Mouse (Mus musculus): Measurements from ENCODE around the gene Tmem221.

Gene Tmem221

DNA sequence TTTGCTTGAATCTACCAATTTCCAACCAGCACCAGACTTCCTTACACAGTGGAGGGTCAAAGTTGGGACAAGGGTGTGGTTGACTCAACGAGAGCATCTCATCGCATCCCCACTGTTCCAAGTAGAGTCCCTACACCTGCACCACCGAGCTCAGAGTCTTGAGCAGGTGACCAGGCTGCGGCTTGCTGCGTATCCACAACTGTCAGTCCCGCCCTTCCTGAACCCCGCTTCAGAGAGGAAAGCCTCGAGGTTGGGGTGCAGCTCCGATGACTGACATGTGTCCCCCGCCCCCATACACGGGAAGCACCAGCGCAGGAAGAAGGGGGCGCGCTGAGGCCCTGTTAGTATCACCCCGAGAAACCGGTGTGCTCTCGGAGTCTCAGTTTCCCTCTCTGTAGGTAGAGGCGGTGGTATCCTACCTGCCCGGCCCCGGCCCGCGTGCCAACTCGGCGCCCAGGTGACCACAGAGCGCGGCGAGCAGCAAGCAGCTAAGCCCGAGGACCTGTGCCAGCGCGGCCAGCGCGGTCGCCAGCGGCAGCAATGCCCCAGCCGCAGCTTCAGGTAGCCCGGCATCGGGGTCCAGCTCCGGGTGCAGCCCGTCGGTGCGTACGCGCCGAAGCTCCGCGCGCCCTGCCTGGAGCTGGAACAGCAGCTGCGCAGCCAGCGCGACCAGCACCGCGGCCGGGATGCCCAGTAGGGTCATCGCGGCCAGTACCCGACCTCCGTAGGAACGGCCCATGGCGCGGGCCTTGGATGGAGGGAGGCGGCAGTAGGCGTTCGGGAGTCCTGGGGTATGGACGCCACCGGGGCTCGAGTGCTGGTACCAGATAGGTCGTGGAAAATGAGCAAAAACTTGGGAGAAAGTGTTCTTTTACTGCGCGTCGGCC, at the start of gene Tmem221:
Tmem221 (minus strand) TSS at position 801 of the 887 bp plus-strand sequence.
- DNase-seq, result no peak

DNA sequence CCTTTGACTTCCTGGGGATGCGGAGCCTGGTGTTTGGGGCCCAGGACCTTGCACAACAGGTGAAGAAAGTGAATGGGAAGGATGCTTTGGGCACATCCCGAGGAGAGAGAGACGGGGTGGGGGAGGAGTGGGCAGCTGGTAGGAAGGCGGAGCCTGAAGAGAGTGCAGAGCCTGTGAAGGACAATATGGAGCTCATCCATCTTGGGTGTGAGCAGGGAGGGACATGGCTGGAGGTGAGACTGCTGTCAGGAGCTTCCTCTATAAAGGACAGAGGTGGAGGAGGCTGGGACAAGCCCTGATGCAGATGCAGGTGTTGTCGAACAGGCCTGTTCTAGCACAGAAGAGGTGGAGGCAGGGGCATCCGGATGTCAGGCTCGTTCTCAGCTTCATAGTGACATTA, 45.4 kb upstream of the Tmem221 start:
- DNase-seq, result no peak

DNA sequence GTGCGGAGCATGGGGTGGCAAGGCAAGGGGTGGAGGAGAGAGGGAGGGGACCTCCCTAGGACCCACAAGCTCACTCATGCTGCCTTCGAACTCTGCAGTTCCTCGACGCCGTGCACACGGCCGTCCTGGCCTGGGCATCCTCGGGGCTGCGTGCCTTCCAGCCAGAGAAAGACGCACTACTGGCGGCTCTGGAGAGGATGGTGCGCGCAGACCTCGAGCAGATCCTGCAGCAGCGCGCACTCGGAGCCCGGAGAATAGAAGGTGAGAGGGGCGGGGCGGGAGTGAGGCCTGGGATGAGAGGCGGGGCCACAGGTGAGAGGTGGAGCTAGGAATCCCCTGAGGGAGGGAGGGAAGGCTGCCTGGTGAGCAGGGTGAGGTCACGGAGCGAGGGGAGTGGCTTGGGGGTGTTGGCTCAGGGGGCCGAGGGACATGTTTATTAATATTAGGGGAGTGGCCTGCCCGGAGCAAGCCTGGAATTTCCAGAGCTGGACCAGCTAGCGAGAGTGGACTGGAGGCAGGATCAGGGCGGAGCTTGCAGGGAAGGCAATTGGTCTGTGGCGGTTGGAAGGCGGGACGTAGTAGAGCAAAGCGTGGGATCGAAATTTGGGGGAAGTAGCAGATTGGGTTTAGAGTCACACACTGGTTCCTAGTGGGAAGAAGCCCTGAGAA, 44.1 kb upstream of the Tmem221 start:
- DNase-seq, result no peak

DNA sequence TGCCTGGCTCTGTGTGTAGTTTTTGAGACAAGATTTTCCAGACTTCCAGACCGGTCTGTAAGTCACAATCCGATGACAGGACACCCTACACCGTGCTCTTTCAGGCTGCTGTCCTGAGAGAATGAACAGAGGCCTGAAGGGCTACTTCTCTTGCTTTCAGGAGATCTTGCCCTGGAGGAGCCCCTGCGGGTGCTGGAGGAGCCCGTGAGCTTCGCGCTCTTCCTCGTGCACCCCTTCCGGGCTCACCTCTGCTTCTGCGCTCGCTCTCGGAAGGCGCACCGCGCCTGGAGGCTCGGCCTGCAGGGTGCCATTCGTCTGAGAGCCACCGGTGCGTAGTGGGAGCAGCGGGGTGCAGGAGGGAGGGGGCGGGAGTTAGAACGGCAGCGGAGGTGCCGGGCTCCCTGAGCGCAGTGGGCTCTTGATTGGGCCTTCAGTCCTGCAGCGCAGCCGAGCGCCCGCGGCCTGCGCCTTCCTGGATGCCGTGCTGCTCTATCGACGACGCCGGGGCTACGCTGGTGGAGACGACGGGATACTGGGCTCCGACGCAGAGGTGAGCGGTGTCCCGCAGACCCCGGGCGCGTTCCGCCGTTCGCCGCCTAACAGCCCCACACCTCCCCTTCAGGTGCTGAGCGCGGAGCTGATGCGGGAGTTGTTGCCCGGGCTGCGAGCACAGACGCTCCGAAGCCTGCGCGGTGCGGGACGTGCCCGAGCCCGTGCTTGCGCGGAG, 43.4 kb upstream of the Tmem221 start:
- no peak for DNase-seq

DNA sequence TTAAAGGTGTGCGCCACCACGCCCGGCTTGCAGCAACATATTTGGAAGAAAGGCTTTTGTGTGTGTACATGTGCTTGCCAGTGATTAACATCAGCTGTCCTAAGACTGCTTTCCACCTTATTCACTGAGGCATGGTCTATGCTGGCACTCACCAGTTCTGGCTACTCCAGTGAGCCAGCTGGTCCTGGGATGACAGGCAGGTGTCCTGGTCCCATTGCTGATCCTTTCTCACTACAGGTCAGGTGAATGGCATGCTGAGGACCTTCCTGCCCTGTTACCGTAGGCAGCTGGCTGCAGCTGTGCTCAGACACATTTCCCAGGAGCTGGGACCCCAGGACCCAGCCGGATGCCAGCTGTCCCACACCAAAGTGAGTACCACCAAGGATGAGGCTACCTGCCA, 40.2 kb upstream of the Tmem221 start:
- no peak for DNase-seq

DNA sequence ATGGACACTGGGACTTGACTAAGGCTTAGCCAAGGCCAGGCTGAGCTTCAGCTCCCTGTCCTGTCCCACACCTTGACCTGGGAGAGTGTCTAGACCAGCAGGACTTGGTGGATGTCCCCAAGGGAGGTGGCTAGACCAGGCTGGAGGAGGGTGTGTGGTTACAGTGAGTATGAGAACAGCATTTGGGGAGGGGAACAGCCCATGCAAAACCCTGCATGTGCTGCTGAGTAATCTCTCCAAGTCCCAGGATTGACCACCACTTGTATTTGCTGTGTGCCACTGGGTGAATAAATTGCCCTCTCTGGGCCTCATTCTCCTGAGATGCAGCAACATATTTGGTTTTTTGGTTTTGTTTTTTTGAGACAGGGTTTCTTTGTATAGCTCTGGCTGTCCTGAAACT, 39.7 kb upstream of the Tmem221 start:
- DNase-seq, result no peak

DNA sequence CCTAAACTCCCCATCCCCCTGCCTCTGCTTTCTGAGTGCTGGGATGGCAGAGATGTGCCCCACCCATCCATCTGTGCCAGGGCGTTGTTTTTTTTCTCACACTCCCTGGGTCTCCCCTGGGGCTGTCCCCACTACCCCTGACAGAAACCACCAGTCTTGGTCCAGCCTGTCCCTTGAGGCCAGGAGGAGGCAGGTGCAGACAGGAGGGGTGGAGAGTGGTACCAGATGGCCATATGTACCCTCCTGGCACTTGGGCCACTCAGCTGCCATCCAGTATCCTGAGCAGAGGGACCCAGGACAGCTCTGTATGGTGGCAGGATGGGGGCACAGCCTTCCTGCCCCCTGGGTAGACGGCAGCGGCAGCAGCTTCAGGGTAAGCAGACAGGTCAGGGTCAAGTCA, 38.8 kb upstream of the Tmem221 start, which contains the start of gene Fam129c:
Fam129c (plus strand) TSS at position 198 of the 400 bp plus-strand sequence.
- no peak for DNase-seq

DNA sequence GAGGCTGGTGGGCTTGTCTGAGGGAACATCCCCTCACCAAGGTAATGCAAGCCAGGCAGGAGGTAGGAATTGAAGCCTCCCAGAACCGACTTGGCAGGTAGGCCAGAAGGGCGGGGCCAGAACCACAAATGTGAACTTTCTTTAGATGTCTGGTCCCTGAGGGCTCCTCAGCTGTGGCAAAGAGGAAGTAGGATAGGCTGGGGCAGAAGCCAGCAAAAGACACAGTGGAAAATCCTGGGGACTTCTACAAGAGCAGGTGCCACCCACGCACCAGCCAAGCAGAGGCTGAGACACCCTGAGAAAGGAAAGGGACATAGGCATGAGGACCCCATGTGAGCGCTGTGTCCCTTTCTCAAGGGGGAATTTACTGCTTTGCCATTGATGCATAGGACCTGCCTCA, 38.1 kb upstream of the Tmem221 start:
- DNase-seq, result no peak

DNA sequence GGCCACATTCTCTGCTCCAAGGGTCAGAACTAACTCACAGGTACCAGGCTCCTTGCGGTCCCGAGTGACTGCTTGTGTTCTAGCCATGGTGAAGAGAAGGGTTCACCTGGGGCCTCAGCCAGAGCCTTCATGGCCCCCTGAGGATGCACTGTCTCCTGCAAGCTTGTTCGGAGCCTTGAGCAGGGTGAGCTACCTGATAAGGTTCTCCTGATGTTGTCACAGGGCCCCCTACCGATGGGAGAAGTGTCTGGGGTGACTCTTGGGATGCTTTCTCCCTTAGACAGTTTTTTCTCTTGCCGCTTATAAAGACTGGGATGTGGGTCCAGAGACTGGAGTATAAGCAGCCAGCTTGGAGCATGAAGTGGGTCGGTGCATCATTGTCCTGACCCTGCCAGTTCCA, 37.7 kb upstream of the Tmem221 start:
- DNase-seq, result no peak

DNA sequence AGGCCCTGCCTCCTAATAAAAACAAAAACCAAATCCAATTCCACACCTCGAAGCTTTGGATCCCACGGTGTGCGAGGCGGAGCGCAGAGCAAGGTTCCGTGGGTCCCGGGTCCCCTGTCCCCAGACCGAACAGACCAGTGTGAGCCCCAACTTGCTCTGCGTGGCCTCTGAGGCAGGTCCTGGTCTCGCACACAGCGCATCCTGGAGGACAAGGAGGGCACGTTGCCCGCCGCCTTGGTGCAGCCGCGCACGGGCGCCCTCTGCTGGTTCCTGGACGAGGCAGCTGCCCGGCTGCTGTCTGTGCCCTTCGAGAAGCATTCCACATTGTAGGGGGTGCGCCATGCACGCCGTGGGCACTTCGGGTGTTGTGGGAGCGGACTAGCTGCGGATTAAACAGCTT, 37.2 kb upstream of the Tmem221 start:
- DNase-seq, result peak; percentile 94 to 97

DNA sequence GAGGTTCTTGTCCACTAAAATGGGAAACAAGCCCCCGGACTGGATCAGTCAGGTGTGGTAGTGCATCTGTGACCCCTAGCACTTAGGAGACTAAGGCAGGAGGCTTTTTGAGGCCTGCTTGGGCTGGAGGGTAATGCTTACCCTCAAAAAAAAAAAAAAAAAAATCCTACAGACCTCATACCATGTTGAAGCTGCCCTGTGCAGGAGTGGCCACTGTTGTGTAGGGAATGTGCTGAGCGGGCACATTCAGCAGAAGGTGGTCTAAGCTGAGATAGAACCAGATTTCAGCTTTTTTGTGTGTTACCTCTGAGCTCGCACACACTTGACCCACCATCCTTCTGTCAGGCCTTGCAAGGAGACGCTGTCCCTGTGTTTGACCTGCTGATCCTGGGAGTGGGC, 35.7 kb upstream of the Tmem221 start:
- no peak for DNase-seq

DNA sequence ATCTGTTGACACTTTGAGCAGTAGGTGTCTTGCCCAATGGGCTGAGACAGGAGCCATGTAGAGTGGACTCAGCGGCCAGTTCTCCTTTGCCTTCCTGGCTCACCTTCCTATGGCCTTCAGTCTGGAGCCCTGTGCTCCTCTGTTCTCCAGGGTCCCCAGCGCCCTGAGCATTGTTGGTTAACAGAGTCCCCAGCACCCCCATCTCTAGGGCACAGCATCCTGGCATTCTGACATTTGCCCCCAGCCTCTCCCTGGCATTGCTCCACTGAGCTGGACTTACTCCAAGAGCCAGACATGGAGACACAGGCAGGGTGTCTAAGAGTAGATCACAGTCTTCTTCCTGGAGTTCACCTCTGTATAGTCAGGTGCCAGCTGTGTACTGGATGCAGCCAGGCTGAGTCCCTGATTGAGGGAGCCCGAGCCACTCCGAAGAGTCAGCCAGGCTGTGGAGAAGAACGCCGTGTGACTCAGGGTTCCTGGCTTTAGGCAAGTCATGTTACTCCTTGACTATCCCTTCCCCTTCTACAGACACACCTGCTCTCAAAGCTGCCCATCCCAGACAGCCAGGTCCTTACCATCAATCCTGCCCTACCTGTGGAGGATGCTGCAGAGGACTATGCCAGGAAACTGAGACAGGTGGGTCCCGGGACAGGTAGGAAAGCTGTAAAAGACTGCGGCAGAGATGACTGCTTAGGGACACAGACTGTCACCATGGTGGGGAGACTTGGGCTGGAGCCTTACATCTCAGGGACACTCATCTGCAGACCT, 35.1 kb upstream of the Tmem221 start:
- DNase-seq, result no peak

DNA sequence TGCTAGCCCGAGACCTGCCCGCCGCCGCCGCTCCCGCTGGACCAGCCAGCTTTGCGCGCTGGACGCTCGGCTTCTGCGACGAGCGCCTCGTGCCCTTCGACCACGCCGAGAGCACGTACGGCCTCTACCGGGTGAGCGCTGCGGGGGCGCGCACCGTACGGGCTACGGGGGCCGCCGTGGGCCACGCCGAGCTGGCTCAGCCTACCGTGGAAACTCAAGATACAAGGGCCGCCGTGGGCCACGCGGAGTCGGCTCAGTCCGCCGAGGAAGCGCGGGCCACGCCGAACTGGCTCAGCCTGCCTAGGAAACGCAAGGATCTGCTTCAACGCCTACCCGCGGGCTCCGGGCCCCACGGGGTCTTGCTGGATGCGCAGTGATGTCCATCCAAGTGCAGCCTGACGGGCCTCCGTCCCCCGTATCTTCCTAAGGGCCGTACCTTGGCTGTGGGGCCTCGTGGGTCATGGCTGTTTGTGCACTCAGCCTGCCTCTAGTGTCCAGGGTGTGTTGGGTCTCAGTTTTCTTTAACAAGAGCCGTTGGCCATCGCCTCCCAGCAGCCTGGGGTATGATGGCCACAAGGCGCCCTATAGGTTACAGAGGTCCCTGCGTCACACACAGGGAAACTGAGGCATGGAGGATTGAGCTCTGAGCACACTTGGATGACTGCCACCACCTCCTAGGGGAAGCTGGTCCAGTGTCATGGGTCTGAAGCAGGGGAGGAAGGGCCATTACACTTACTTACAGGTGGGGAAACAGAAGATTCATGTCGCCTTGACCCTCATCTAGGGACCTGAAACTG, 33.9 kb upstream of the Tmem221 start:
- peak; percentile 91 to 93 for DNase-seq

DNA sequence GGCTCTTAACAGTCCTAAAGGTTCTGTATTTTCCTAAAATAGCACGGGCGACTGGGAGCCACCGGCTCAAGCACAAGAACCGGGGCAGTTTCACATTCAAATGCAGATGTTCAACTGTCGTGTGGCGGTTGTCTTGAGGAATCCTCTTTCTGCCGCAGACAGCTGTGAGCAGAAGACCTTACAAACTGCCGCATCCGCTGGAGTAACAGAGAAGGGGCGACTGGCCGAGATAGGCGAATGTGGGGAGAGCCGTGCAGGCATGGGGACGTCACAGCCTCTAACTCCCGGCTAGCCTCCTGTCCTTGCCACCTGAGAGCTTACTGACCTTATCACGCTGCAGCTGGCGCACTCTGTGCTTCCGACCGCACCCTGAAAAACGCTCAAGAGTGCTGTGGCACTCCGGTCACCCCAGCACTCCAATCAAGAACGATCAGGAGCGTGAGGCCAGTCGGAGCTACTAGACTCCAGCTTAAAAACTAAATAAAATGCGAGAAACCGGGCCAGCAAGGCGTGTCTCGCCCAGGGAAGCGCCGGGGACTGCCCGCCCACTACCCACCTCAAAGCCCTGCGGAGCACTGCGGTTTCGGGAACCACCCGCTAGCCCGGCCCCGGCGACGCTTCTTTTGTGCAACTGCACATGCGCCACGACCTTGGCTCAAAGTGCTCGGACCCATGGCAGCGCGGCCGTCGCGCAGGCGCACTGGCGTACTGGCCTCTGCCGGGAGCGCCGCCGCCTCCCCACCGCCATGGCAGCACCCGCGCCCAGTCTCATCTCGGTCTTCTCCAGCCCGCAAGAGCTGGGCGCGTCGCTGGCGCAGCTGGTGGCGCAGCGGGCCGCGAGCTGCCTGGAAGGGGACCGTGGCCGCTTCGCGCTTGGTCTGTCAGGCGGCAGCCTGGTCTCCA, 33.1 kb upstream of the Tmem221 start, which contains the start of gene Pgls:
Pgls (plus strand) TSS at position 706 of the 903 bp plus-strand sequence.
- DNase-seq, result peak; percentile 98

DNA sequence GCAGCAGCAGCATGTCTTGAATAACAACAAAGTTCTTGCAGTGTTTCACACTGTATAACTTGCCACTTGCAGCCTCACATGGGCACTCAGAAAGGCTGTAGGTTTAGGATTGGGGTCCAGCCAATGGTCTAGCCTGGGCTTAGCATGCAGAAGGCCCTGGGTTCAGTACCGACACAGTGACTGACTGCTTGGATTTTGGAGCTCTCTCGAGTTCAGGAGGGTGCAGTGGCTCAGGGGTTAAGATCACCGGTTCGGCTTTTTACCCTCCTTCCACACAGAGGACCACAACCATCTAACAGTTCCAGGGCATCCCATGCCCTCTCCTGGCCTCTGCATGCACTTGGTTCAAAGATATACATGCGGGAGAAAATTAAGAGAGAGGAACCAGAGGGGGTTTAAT, 32.3 kb upstream of the Tmem221 start:
- no peak for DNase-seq

DNA sequence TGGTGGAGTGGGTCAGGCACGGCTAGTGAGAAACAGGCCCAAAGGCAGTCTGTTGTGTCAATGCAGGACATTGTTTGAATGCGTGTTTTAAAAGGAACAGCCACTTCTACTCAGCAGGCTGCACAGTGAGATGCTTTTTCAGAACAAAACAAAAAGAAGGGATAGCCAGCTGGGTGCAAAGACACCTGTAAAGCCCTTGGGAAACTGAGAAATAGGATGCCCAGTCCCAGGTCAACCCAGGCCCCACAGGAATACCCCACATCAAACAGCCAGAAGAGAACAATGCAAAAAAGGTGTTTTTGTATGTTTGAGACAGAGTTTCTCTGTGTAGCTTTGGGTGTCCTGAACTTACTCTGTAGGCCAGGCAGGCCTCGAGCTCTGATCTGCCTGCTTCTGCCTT, 30.1 kb upstream of the Tmem221 start:
- no peak for DNase-seq

DNA sequence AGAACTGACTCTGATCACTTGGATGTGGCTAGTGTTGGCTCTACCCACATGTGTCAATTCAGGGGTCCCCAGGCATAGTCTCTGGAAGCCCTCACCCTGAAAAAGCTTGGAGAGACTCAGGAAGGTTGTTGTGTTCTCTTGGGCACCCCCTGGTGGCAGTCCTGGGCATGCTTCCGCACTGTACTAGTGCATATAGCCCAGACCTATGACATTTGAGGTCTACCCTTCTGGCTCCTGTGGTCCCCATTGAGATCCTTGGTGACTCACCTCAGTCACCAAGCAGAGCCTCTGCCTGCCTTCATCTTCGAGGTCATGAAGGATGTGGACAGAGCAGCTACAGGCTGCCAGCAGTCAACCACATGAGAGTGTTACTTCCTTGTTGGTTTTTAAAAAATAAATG, 28.2 kb upstream of the Tmem221 start:
- peak; percentile 43 to 53 for DNase-seq

DNA sequence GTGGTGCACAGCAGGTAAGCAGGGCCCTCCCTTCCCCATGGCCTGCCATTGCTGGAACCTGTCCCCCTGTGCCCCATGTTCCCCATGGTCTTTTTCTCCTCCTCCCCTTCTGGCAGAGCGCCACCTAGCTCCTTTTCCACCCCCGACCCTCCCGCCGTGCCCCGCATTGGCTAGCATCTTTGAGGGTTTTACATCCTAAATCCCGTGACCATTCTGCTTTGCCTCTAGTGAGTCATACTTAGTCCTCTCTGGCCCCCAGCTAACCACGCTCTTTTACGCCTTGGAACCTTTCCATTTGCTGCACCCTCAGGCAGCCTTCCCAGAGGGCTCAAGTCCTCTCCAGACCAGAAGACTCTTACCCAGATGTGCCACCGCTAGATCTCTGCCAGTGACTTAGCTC, 21.5 kb upstream of the Tmem221 start:
- no peak for DNase-seq

DNA sequence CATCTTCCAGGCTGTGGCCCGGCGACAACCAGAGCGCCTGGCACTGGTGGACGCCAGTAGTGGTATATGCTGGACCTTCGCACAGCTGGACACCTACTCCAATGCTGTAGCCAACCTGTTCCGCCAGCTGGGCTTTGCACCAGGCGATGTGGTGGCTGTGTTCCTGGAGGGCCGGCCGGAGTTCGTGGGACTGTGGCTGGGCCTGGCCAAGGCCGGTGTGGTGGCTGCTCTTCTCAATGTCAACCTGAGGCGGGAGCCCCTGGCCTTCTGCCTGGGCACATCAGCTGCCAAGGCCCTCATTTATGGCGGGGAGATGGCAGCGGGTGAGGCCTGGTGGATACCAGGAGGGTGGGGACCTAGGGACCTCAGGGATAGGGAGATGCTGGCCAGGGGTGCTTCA, 20.8 kb upstream of the Tmem221 start:
- DNase-seq, result no peak

DNA sequence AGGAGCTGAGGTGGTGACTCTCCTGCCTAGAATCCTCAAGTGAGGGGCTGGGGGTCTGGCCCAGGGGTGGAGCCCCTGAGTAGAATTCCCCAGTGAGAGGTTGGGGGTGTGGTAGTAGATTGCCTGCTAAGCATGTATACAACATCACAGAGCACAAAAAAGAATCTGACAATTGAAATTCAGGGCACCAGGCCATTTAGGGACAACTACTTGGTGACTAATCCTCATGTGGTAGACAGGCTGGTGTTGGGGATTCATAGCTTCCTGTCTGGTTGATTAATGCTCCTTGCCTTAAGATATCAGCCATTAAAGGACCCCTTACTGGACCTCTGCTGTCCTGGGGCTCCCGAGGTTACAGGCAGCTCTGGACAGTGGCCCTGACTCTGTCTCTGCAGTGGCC, 20.3 kb upstream of the Tmem221 start:
- DNase-seq, result no peak

All from cerebellum, postnatal 36 days (tissue).